Mouse (Mus musculus) stomach, postnatal 0 days (tissue): ENCODE data around the gene Ptprn. TPM values are rescaled to one million over a fixed set of nuclear protein-coding genes. Genes with fewer than 3 reads are reported as not detected.

ENCODE experiments used
- ATAC-seq: fragments of 200-750 bp; cut with Nextera tagmentation; 2 replicates; pipeline ENCODE4 v1.8.0; 2017; ENCODE audit not compliant: low FRiP score, low TSS enrichment
- DNase-seq: peaks from one replicate; pipeline ENCODE4 v3.0.0-alpha.2; 2016; ENCODE audit warnings: low spot score
- H3K27ac ChIP-seq: fragments of 300-500 bp; sonication (generic); replicated peaks from 2 replicates; pipeline ENCODE4 v1.5.1; 2014; ENCODE audit warnings: mild to moderate bottlenecking, control low read depth
- H3K27me3 ChIP-seq: fragments of 300-500 bp; sonication (generic); 2 replicates; pipeline ENCODE4 v1.6.1; 2014; ENCODE audit warnings: low read length; ENCODE audit not compliant: control insufficient read depth, insufficient read depth
- H3K36me3 ChIP-seq: fragments of 300-500 bp; sonication (generic); 2 replicates; pipeline ENCODE4 v1.6.1; 2014; ENCODE audit warnings: low read length, mixed read lengths; ENCODE audit not compliant: control insufficient read depth, insufficient read depth
- H3K4me1 ChIP-seq: fragments of 300-500 bp; sonication (generic); replicated peaks from 2 replicates; pipeline ENCODE4 v1.6.1; 2014; ENCODE audit warnings: antibody characterized with exemption; ENCODE audit not compliant: control insufficient read depth, insufficient read depth
- H3K4me2 ChIP-seq: fragments of 300-500 bp; sonication (generic); replicated peaks from 2 replicates; pipeline ENCODE4 v1.6.1; 2014; ENCODE audit warnings: low read depth, mild to moderate bottlenecking, control low read depth, moderate library complexity
- H3K4me3 ChIP-seq: fragments of 300-500 bp; sonication (generic); 2 replicates; pipeline ENCODE4 v1.5.1; 2014; ENCODE audit warnings: low read depth, low read length, control low read depth
- H3K9ac ChIP-seq: fragments of 300-500 bp; sonication (generic); 2 replicates; pipeline ENCODE4 v1.6.1; 2014; ENCODE audit warnings: mild to moderate bottlenecking, low read length, control low read depth, mixed read lengths
- H3K9me3 ChIP-seq: fragments of 300-500 bp; sonication (generic); 2 replicates; pipeline ENCODE4 v1.6.1; 2016; ENCODE audit warnings: low read length; ENCODE audit not compliant: control insufficient read depth
- CTCF ChIP-seq: IDR thresholded peaks from 2 replicates; pipeline ENCODE4 v1.5.1; 2016; ENCODE audit warnings: antibody characterized with exemption, low read depth, mild to moderate bottlenecking, moderate library complexity
- EP300 ChIP-seq: optimal IDR thresholded peaks from 2 replicates; pipeline ENCODE3; 2016; ENCODE audit warnings: antibody characterized with exemption
- WGBS: fragments of 180-500 bp; shearing (Covaris S2); extraction: QIAGEN DNeasy Blood & Tissue Kit; methylation state at CpG from one replicate; pipeline ENCODE4 v1.1.7; 2014; 5-methylcytosine and 5-hydroxymethylcytosine counted together
- polyA plus RNA-seq: library from polyadenylated mRNA; unstranded; fragments of >200 nt; fragmentation: Nextera tagmentation; extraction: Ambion mirVana; gene quantifications from 2 replicates; pipeline ENCODE4 v1.2.1, GENCODE M21; 2015

Ptprn gene
- polyA plus RNA-seq, 1 experiment from 2014 or later: 2.5 TPM

- 2% methylated on average over 21 of the region's 22 CpGs for WGBS
Observed at GRCm38 (mm10) chr1:75251112-75251970, 13.0 kb downstream of the Ptprn start.

GRCm38 (mm10) chr1:75250498-75250897, 13.8 kb downstream of the Ptprn start:
- Histone ChIP-seq H3K36me3 (no peaks in the 10 kb centered on the region), H3K27me3 (no peaks in the 10 kb centered on the region), H3K4me2 (no peak overlapping the region), H3K9me3 (no peaks in the 10 kb centered on the region), H3K4me1 (peaks cover 8% of the 10 kb centered on the region; the same call in 1 of the 2 replicates), H3K4me3 (no peak overlapping the region), H3K9ac (no peak overlapping the region), H3K27ac (no peak overlapping the region)
- no peak for ATAC-seq
- DNase-seq: no peak
- 75% methylated on average over 3 of the region's 3 CpGs for WGBS
- TF ChIP-seq CTCF (no peak), EP300 (no peak)

More at GRCm38 (mm10) chr1:75251112-75251970, 13.0 kb downstream of the Ptprn start:
- DNase-seq (peak; percentile 92), ATAC-seq (peak; percentile 68)
- Histone ChIP-seq H3K27me3 (no peaks in the 10 kb centered on the region), H3K4me3 (peak overlapping the region; percentile 22; the same call in 1 of the 2 replicates), H3K4me1 (peaks cover 8% of the 10 kb centered on the region; the same call in 1 of the 2 replicates), H3K36me3 (no peaks in the 10 kb centered on the region), H3K9me3 (no peaks in the 10 kb centered on the region), H3K27ac (0 out of 2 replicates have a peak overlapping the region, but pooled peaks have one; percentile 35), H3K9ac (peak overlapping the region; percentile 41; the same call in 1 of the 2 replicates), H3K4me2 (peak overlapping the region; percentile 52)
- TF ChIP-seq EP300 (no peak), CTCF (peak; percentile 91)

GRCm38 (mm10) chr1:75248041-75248772, 16.1 kb downstream of the Ptprn start:
- Histone ChIP-seq H3K4me3 (no peak overlapping the region), H3K27me3 (no peaks in the 10 kb centered on the region), H3K9me3 (no peaks in the 10 kb centered on the region), H3K4me1 (peaks cover 8% of the 10 kb centered on the region; the same call in 1 of the 2 replicates), H3K9ac (peak overlapping the region; percentile 31; the same call in 1 of the 2 replicates), H3K4me2 (no peak overlapping the region), H3K27ac (peak overlapping the region; percentile 70), H3K36me3 (peaks cover 10% of the 10 kb centered on the region; the same call in 1 of the 2 replicates)
- ATAC-seq (peak; percentile 83), DNase-seq (peak; percentile 76)
- no peak for TF ChIP-seq CTCF
- no peak for TF ChIP-seq EP300
- 42% methylated on average over 9 of the region's 9 CpGs for WGBS

GRCm38 (mm10) chr1:75247071-75247930, 17.0 kb downstream of the Ptprn start:
- peaks cover 10% of the 10 kb centered on the region; the same call in 1 of the 2 replicates for H3K36me3 ChIP-seq
- H3K4me2 ChIP-seq: no peak overlapping the region
- WGBS: 79% methylated on average over 16 of the region's 16 CpGs
- H3K27ac ChIP-seq: peak overlapping the region; percentile 70; the same call in 1 of the 2 replicates
- TF ChIP-seq CTCF: no peak
- no peak for TF ChIP-seq EP300
- H3K27me3 ChIP-seq: no peaks in the 10 kb centered on the region
- ATAC-seq (no peak), DNase-seq (no peak)
- peaks cover 8% of the 10 kb centered on the region; the same call in 1 of the 2 replicates for H3K4me1 ChIP-seq
- peak overlapping the region; percentile 41; the same call in 1 of the 2 replicates for H3K9ac ChIP-seq
- H3K9me3 ChIP-seq: no peaks in the 10 kb centered on the region
- no peak overlapping the region for H3K4me3 ChIP-seq

GRCm38 (mm10) chr1:75244836-75245235, 19.5 kb downstream of the Ptprn start:
- Histone ChIP-seq H3K4me2 (no peak overlapping the region), H3K9me3 (no peaks in the 10 kb centered on the region), H3K36me3 (peaks cover 14% of the 10 kb centered on the region; the same call in 1 of the 2 replicates), H3K4me3 (no peak overlapping the region), H3K27me3 (no peaks in the 10 kb centered on the region), H3K9ac (no peak overlapping the region), H3K27ac (no peak overlapping the region), H3K4me1 (peaks cover 6% of the 10 kb centered on the region; the same call in 1 of the 2 replicates)
- WGBS: 33% methylated on average over 4 of the region's 4 CpGs
- ATAC-seq: peak; percentile 56
- TF ChIP-seq EP300 (no peak), CTCF (peak; percentile 28; the same call in 1 of the 2 replicates)
- peak; percentile 52 for DNase-seq
